Comparison of ENCODE assay signal across 8 mouse cellular contexts in genomic region chr6:124463881-124464291, GRCm38 (mm10). TPM values are rescaled to one million over a fixed set of nuclear protein-coding genes. Genes with fewer than 3 reads are reported as not detected.
A peak's percentile ranks its signal among the peaks of the same experiment; 100 is the strongest.
DNase-seq lines count a peak whose midpoint lies in the region; ATAC-seq and TF ChIP-seq lines count a peak whose summit lies in the region.

No protein-coding gene starts in this region.

- H3K27me3 ChIP-seq in hindbrain, embryonic 16.5 days (replicated peaks; ENCODE audit: control insufficient read depth, insufficient read depth, low read length), result no peaks in the 10 kb centered on the region

- H3K27ac ChIP-seq in left cerebral cortex, adult 2 months, result peak overlapping the region; percentile 90
- H3K27ac ChIP-seq in hindbrain, embryonic 16.5 days (ENCODE audit: low read depth, low read length), result peak overlapping the region; percentile 93

- H3K4me1 ChIP-seq in hindbrain, embryonic 16.5 days (ENCODE audit: control insufficient read depth, insufficient read depth, low read depth, low read length), result peaks cover 26% of the 10 kb centered on the region
- no peaks in the 10 kb centered on the region for H3K4me1 ChIP-seq in lung, adult 2 months (ENCODE audit: control insufficient read depth, insufficient read depth, low read length)

- H3K36me3 ChIP-seq in hindbrain, embryonic 16.5 days (ENCODE audit: control insufficient read depth, insufficient read depth, low read length), result peaks cover 15% of the 10 kb centered on the region

- no peak for TF ChIP-seq POLR2A in lung, adult 2 months (IDR thresholded peaks at IDR 0.05; ENCODE audit: borderline replicate concordance, extremely low read depth, low read depth, low read length)

- WGBS in hindbrain, embryonic 16.5 days, result 11% methylated on average over 8 of the region's 8 CpGs
- 32% methylated on average over 8 of the region's 8 CpGs for WGBS in lung, adult 2 months

- H3K4me3 ChIP-seq in left cerebral cortex, adult 2 months, result peak overlapping the region; percentile 74
- peak overlapping the region; percentile 65 for H3K4me3 ChIP-seq in hindbrain, embryonic 16.5 days (ENCODE audit: low read length)
- no peak overlapping the region for H3K4me3 ChIP-seq in lung, adult 2 months (replicated peaks; ENCODE audit: extremely low read depth, low read depth, low read length)

- H3K9me3 ChIP-seq in hindbrain, embryonic 16.5 days (ENCODE audit: control insufficient read depth, low read length), result no peaks in the 10 kb centered on the region

- no peak for TF ChIP-seq CTCF in left cerebral cortex, adult 2 months (IDR thresholded peaks at IDR 0.05)
- TF ChIP-seq CTCF in lung, adult 2 months (IDR thresholded peaks at IDR 0.05; ENCODE audit: insufficient read depth, low read length), result no peak

- intact Hi-C loops in left cerebral cortex, adult 2 months (cut with DNase I), result loop anchor here (2.0 kb wide), 1 partner anchor 49 kb away; the partner anchor contains the start of gene Pex5
- intact Hi-C loops in left cerebral cortex, postnatal 4 days (cut with DNase I), result no loop called here

- peak; percentile 56 for ATAC-seq in hindbrain, embryonic 16.5 days
- ATAC-seq in CD4-positive, CD25-positive, alpha-beta regulatory T cell, adult 4 months, result no peak

- DNase-seq in left cerebral cortex, adult 2 months (ENCODE audit: extremely low spot score in 1 of 2, low spot score in 2 of 2), result peak in 1 of 2 experiments; percentile 32
- no peak for DNase-seq in left cerebral cortex, postnatal 4 days
- DNase-seq in cerebellum, postnatal 14 days, result peak; percentile 59 to 64
- DNase-seq in naive thymus-derived CD4-positive, alpha-beta T cell, adult 2 months (ENCODE audit: low read depth), result peak; percentile 15
- no peak for DNase-seq in urinary bladder, postnatal 36 days (ENCODE audit: low spot score in 2 of 2)
- DNase-seq in lung, adult 2 months, result no peak

- peak overlapping the region; percentile 82 for H3K9ac ChIP-seq in hindbrain, embryonic 16.5 days (ENCODE audit: low read depth, low read length)

- H3K4me2 ChIP-seq in hindbrain, embryonic 16.5 days (ENCODE audit: low read length), result peak overlapping the region; percentile 82

RNA-seq across cellular contexts. Expression of gene Clstn3, which starts 0.7 kb away (rescaled TPM):
- total RNA-seq in left cerebral cortex, adult 2 months (2021), result 100 to 1,000 TPM; 393 to 399 TPM
- total RNA-seq in left cerebral cortex, postnatal 4 days (2021), result 100 to 1,000 TPM; 173 to 211 TPM
- polyA plus RNA-seq in hindbrain, embryonic 16.5 days (2015; fragmentation: Nextera tagmentation; extraction: Ambion mirVana), result 174 and 180 TPM in 2 replicates
- polyA plus RNA-seq in CD4-positive, CD25-positive, alpha-beta regulatory T cell, adult 4 months (2017; shearing (Covaris generic)), result under 1 TPM in 1 of 2 experiments, not detected in 1; 0.13 TPM
- polyA plus RNA-seq in lung, adult 2 months (2012; rRNA removed), result 3.2 and 9.1 TPM in 2 replicates

RNA-seq across cellular contexts. Expression of gene C1rl, which starts 29.0 kb away (rescaled TPM):
- total RNA-seq in left cerebral cortex, adult 2 months (2021), result under 1 TPM; 0.25 to 0.37 TPM
- total RNA-seq in left cerebral cortex, postnatal 4 days (2021), result under 1 TPM; 0.18 to 0.20 TPM
- polyA plus RNA-seq in hindbrain, embryonic 16.5 days (2015; fragmentation: Nextera tagmentation; extraction: Ambion mirVana), result 0.26 and 0.39 TPM in 2 replicates
- not detected for polyA plus RNA-seq in CD4-positive, CD25-positive, alpha-beta regulatory T cell, adult 4 months (2017; shearing (Covaris generic))
- polyA plus RNA-seq in lung, adult 2 months (2012; rRNA removed), result 4.6 and 5.9 TPM in 2 replicates

RNA-seq across cellular contexts. Expression of gene C1ra, which starts 48.3 kb away (rescaled TPM):
- 1 to 10 TPM; 1.5 to 1.8 TPM for total RNA-seq in left cerebral cortex, adult 2 months (2021)
- under 1 TPM; 0.38 to 0.62 TPM for total RNA-seq in left cerebral cortex, postnatal 4 days (2021)
- polyA plus RNA-seq in hindbrain, embryonic 16.5 days (2015; fragmentation: Nextera tagmentation; extraction: Ambion mirVana), result 0.23 and 0.70 TPM in 2 replicates
- under 1 TPM; 0.19 to 0.39 TPM for polyA plus RNA-seq in CD4-positive, CD25-positive, alpha-beta regulatory T cell, adult 4 months (2017; shearing (Covaris generic))
- 47.2 and 58.0 TPM in 2 replicates for polyA plus RNA-seq in lung, adult 2 months (2012; rRNA removed)

RNA-seq across cellular contexts. Expression of gene Pex5, which starts 49.0 kb away (rescaled TPM):
- 10 to 100 TPM; 65.7 to 65.9 TPM for total RNA-seq in left cerebral cortex, adult 2 months (2021)
- total RNA-seq in left cerebral cortex, postnatal 4 days (2021), result 10 to 100 TPM; 80.4 to 82.4 TPM
- polyA plus RNA-seq in hindbrain, embryonic 16.5 days (2015; fragmentation: Nextera tagmentation; extraction: Ambion mirVana), result 64.4 and 67.0 TPM in 2 replicates
- polyA plus RNA-seq in CD4-positive, CD25-positive, alpha-beta regulatory T cell, adult 4 months (2017; shearing (Covaris generic)), result 10 to 100 TPM in 1 of 2 experiments, 1 to 10 TPM in 1; 8.4 to 15.3 TPM
- polyA plus RNA-seq in lung, adult 2 months (2012; rRNA removed), result 24.2 and 31.2 TPM in 2 replicates

Comparison
In these comparisons a context has a peak if more than half of its experiments do, and no peak if none do; other contexts are left out.
1. DNase-seq: peak in cerebellum, postnatal 14 days (2 of 2) and naive thymus-derived CD4-positive, alpha-beta T cell, adult 2 months (single experiment); none in left cerebral cortex, postnatal 4 days (single experiment), urinary bladder, postnatal 36 days (0 of 2) and lung, adult 2 months (single experiment).
2. RNA of gene Clstn3, which starts 0.7 kb away (polyA plus RNA-seq): 174 to 180 TPM in hindbrain, embryonic 16.5 days; 3.2 to 9.1 TPM in lung, adult 2 months and 0.13 TPM in CD4-positive, CD25-positive, alpha-beta regulatory T cell, adult 4 months; every median in the first group is over 10 times any median in the second.
3. RNA of gene C1ra, which starts 48.3 kb away (polyA plus RNA-seq): 47.2 to 58.0 TPM in lung, adult 2 months; 0.19 to 0.39 TPM in CD4-positive, CD25-positive, alpha-beta regulatory T cell, adult 4 months and 0.23 to 0.70 TPM in hindbrain, embryonic 16.5 days; every median in the first group is over 10 times any median in the second.